Mouse (Mus musculus): ENCODE measurements at regions not wholly inside any gene's neighbourhood (a gene's known extent, or its start where the extent isn't known, plus 50 kb on each side); places are given as distances from the start of the nearest gene placed in this dataset.

- no peak for TF ChIP-seq POLR2A (IDR thresholded peaks at IDR 0.05; ENCODE audit: extremely low read depth, insufficient read depth, low read length)
- TF ChIP-seq CTCF (IDR thresholded peaks at IDR 0.05; ENCODE audit: extremely low read depth, insufficient read depth, low read length): no peak
Measured at GRCm38 (mm10) chr8:28317081-28317480, 869.6 kb downstream of the Poteg start.

Measured in cortical plate, adult 2 months (tissue).